Mouse (Mus musculus): ENCODE measurements around the gene Nt5dc1. TPM values are rescaled to one million over a fixed set of nuclear protein-coding genes. Genes with fewer than 3 reads are reported as not detected.
"Not testable (repeated sequence)": the region's sequence is repeated elsewhere in the genome, so short reads cannot be mapped to it uniquely, and the experiment has no call there.

Nt5dc1 gene
- 1.2 and 1.9 TPM in 2 replicates for polyA plus RNA-seq (2014; fragmentation: Nextera tagmentation; extraction: Ambion mirVana)

GRCm38 (mm10) chr10:34418204-34418756 is at the start of gene Nt5dc1:
Gene Nt5dc1, minus strand, starts transcription at chr10:34418552.
- H3K4me1 ChIP-seq (ENCODE audit: control insufficient read depth, insufficient read depth, low read length), result no peaks in the 10 kb centered on the region
- WGBS, result under 1% methylated on average over 49 of the region's 49 CpGs
- peak within 1 kb of the TSS; percentile 54 for H3K9ac ChIP-seq (replicated peaks; ENCODE audit: low read length)
- peak within 1 kb of the TSS; percentile 70 for H3K4me2 ChIP-seq (ENCODE audit: low read length)
- peak within 1 kb of the TSS; percentile 60 for H3K4me3 ChIP-seq (replicated peaks; ENCODE audit: low read depth, low read length)
- no peaks in the 10 kb centered on the region for H3K36me3 ChIP-seq (ENCODE audit: control insufficient read depth, insufficient read depth, low read length)
- no peaks in the 10 kb centered on the region for H3K27me3 ChIP-seq (ENCODE audit: control insufficient read depth, insufficient read depth, low read length)
- ATAC-seq (ENCODE audit: low FRiP score, low TSS enrichment) (peak; percentile 96), DNase-seq (peak; percentile 89)
- 0 out of 2 replicates have a peak within 1 kb of the TSS, but pooled peaks have one; percentile 41 for H3K27ac ChIP-seq (replicated peaks; ENCODE audit: low read depth, low read length)
- no peaks in the 10 kb centered on the region for H3K9me3 ChIP-seq (ENCODE audit: control insufficient read depth, low read length)

GRCm38 (mm10) chr10:34464321-34464720 is 46.0 kb upstream of the Nt5dc1 start:
- Histone ChIP-seq H3K27ac (replicated peaks; ENCODE audit: low read depth, low read length) (no peak overlapping the region), H3K9ac (replicated peaks; ENCODE audit: low read length) (no peak overlapping the region), H3K9me3 (ENCODE audit: control insufficient read depth, low read length) (no peaks in the 10 kb centered on the region), H3K27me3 (ENCODE audit: control insufficient read depth, insufficient read depth, low read length) (no peaks in the 10 kb centered on the region), H3K4me2 (ENCODE audit: low read length) (no peak overlapping the region), H3K36me3 (ENCODE audit: control insufficient read depth, insufficient read depth, low read length) (no peaks in the 10 kb centered on the region), H3K4me3 (replicated peaks; ENCODE audit: low read depth, low read length) (no peak overlapping the region), H3K4me1 (ENCODE audit: control insufficient read depth, insufficient read depth, low read length) (no peaks in the 10 kb centered on the region)
- ATAC-seq (ENCODE audit: low FRiP score, low TSS enrichment) (no peak), DNase-seq (no peak)
- WGBS, result 94% methylated on average over 4 of the region's 4 CpGs

GRCm38 (mm10) chr10:34461451-34461850 is 43.1 kb upstream of the Nt5dc1 start:
- Histone ChIP-seq H3K9ac (replicated peaks; ENCODE audit: low read length) (no peak overlapping the region), H3K4me2 (ENCODE audit: low read length) (no peak overlapping the region), H3K4me1 (ENCODE audit: control insufficient read depth, insufficient read depth, low read length) (no peaks in the 10 kb centered on the region), H3K36me3 (ENCODE audit: control insufficient read depth, insufficient read depth, low read length) (no peaks in the 10 kb centered on the region), H3K4me3 (replicated peaks; ENCODE audit: low read depth, low read length) (no peak overlapping the region), H3K27ac (replicated peaks; ENCODE audit: low read depth, low read length) (no peak overlapping the region), H3K27me3 (ENCODE audit: control insufficient read depth, insufficient read depth, low read length) (no peaks in the 10 kb centered on the region), H3K9me3 (ENCODE audit: control insufficient read depth, low read length) (no peaks in the 10 kb centered on the region)
- ATAC-seq (ENCODE audit: low FRiP score, low TSS enrichment) (no peak), DNase-seq (peak; percentile 24)
- 59% methylated on average over 4 of the region's 4 CpGs for WGBS

- Histone ChIP-seq H3K9me3 (ENCODE audit: control insufficient read depth, low read length) (no peaks in the 10 kb centered on the region), H3K36me3 (ENCODE audit: control insufficient read depth, insufficient read depth, low read length) (no peaks in the 10 kb centered on the region), H3K27me3 (ENCODE audit: control insufficient read depth, insufficient read depth, low read length) (no peaks in the 10 kb centered on the region), H3K4me1 (ENCODE audit: control insufficient read depth, insufficient read depth, low read length) (no peaks in the 10 kb centered on the region), H3K4me3 (replicated peaks; ENCODE audit: low read depth, low read length) (no peak overlapping the region), H3K9ac (replicated peaks; ENCODE audit: low read length) (no peak overlapping the region), H3K4me2 (ENCODE audit: low read length) (no peak overlapping the region), H3K27ac (replicated peaks; ENCODE audit: low read depth, low read length) (no peak overlapping the region)
- DNase-seq (no peak), ATAC-seq (ENCODE audit: low FRiP score, low TSS enrichment) (no peak)
- 88% methylated on average over 1 of the region's 1 CpGs for WGBS
Observed at GRCm38 (mm10) chr10:34449469-34449868, 31.1 kb upstream of the Nt5dc1 start.

GRCm38 (mm10) chr10:34434191-34434590 is 15.8 kb upstream of the Nt5dc1 start:
- H3K4me2 ChIP-seq (ENCODE audit: low read length); H3K4me3 ChIP-seq (replicated peaks; ENCODE audit: low read depth, low read length); ATAC-seq (ENCODE audit: low FRiP score, low TSS enrichment); DNase-seq; H3K4me1 ChIP-seq (ENCODE audit: control insufficient read depth, insufficient read depth, low read length); H3K27me3 ChIP-seq (ENCODE audit: control insufficient read depth, insufficient read depth, low read length); H3K9me3 ChIP-seq (ENCODE audit: control insufficient read depth, low read length); H3K36me3 ChIP-seq (ENCODE audit: control insufficient read depth, insufficient read depth, low read length); H3K9ac ChIP-seq (replicated peaks; ENCODE audit: low read length); H3K27ac ChIP-seq (replicated peaks; ENCODE audit: low read depth, low read length): not testable (repeated sequence)
- WGBS, result 97% methylated on average over 6 of the region's 14 CpGs

GRCm38 (mm10) chr10:34431783-34432182 is 13.4 kb upstream of the Nt5dc1 start:
- DNase-seq (peak; percentile 75), ATAC-seq (ENCODE audit: low FRiP score, low TSS enrichment) (no peak)
- no peak overlapping the region for H3K4me2 ChIP-seq (ENCODE audit: low read length)
- no peaks in the 10 kb centered on the region for H3K36me3 ChIP-seq (ENCODE audit: control insufficient read depth, insufficient read depth, low read length)
- no peaks in the 10 kb centered on the region for H3K9me3 ChIP-seq (ENCODE audit: control insufficient read depth, low read length)
- no peaks in the 10 kb centered on the region for H3K4me1 ChIP-seq (ENCODE audit: control insufficient read depth, insufficient read depth, low read length)
- no peak overlapping the region for H3K27ac ChIP-seq (replicated peaks; ENCODE audit: low read depth, low read length)
- no peak overlapping the region for H3K9ac ChIP-seq (replicated peaks; ENCODE audit: low read length)
- H3K4me3 ChIP-seq (replicated peaks; ENCODE audit: low read depth, low read length), result no peak overlapping the region
- no peaks in the 10 kb centered on the region for H3K27me3 ChIP-seq (ENCODE audit: control insufficient read depth, insufficient read depth, low read length)

GRCm38 (mm10) chr10:34418794-34419193 is 442 bp upstream of the Nt5dc1 start:
- H3K9ac ChIP-seq (replicated peaks; ENCODE audit: low read length), result peak overlapping the region; percentile 54
- WGBS, result 75% methylated on average over 4 of the region's 4 CpGs
- not testable (repeated sequence) for H3K27ac ChIP-seq (replicated peaks; ENCODE audit: low read depth, low read length); H3K27me3 ChIP-seq (ENCODE audit: control insufficient read depth, insufficient read depth, low read length); DNase-seq; H3K9me3 ChIP-seq (ENCODE audit: control insufficient read depth, low read length); H3K36me3 ChIP-seq (ENCODE audit: control insufficient read depth, insufficient read depth, low read length); ATAC-seq (ENCODE audit: low FRiP score, low TSS enrichment); H3K4me1 ChIP-seq (ENCODE audit: control insufficient read depth, insufficient read depth, low read length)
- H3K4me3 ChIP-seq (replicated peaks; ENCODE audit: low read depth, low read length), result peak overlapping the region; percentile 60
- H3K4me2 ChIP-seq (ENCODE audit: low read length), result peak overlapping the region; percentile 70

- DNase-seq (no peak), ATAC-seq (ENCODE audit: low FRiP score, low TSS enrichment) (no peak)
- no peak overlapping the region for H3K4me2 ChIP-seq (ENCODE audit: low read length)
- no peaks in the 10 kb centered on the region for H3K27me3 ChIP-seq (ENCODE audit: control insufficient read depth, insufficient read depth, low read length)
- no peaks in the 10 kb centered on the region for H3K4me1 ChIP-seq (ENCODE audit: control insufficient read depth, insufficient read depth, low read length)
- H3K4me3 ChIP-seq (replicated peaks; ENCODE audit: low read depth, low read length), result no peak overlapping the region
- no peak overlapping the region for H3K27ac ChIP-seq (replicated peaks; ENCODE audit: low read depth, low read length)
- no peaks in the 10 kb centered on the region for H3K36me3 ChIP-seq (ENCODE audit: control insufficient read depth, insufficient read depth, low read length)
- no peaks in the 10 kb centered on the region for H3K9me3 ChIP-seq (ENCODE audit: control insufficient read depth, low read length)
- H3K9ac ChIP-seq (replicated peaks; ENCODE audit: low read length), result no peak overlapping the region
Observed at GRCm38 (mm10) chr10:34399267-34399666, 19.1 kb downstream of the Nt5dc1 start.

GRCm38 (mm10) chr10:34396959-34397358 is 21.4 kb downstream of the Nt5dc1 start:
- no peak for ATAC-seq (ENCODE audit: low FRiP score, low TSS enrichment)
- Histone ChIP-seq H3K27ac (replicated peaks; ENCODE audit: low read depth, low read length) (no peak overlapping the region), H3K4me2 (ENCODE audit: low read length) (no peak overlapping the region), H3K4me1 (ENCODE audit: control insufficient read depth, insufficient read depth, low read length) (no peaks in the 10 kb centered on the region), H3K36me3 (ENCODE audit: control insufficient read depth, insufficient read depth, low read length) (no peaks in the 10 kb centered on the region), H3K9me3 (ENCODE audit: control insufficient read depth, low read length) (no peaks in the 10 kb centered on the region), H3K4me3 (replicated peaks; ENCODE audit: low read depth, low read length) (no peak overlapping the region), H3K9ac (replicated peaks; ENCODE audit: low read length) (no peak overlapping the region), H3K27me3 (ENCODE audit: control insufficient read depth, insufficient read depth, low read length) (no peaks in the 10 kb centered on the region)
- WGBS, result 39% methylated on average over 4 of the region's 4 CpGs
- peak; percentile 18 for DNase-seq
